Mouse (Mus musculus) small intestine, adult 2 months (tissue): ENCODE results near the gene Cdc27.

Source experiments
- CTCF ChIP-seq: fragments of 200-500 bp; IDR thresholded peaks from 2 replicates; pipeline ENCODE4 v1.5.1; 2012; ENCODE audit warnings: low read depth, mild to moderate bottlenecking, control low read depth, inconsistent platforms, low read length, moderate library complexity, mixed read lengths; ENCODE audit not compliant: insufficient replicate concordance, insufficient read length; ENCODE audit errors: extremely low read depth
- POLR2A ChIP-seq: fragments of 200-500 bp; IDR thresholded peaks from 2 replicates; pipeline ENCODE4 v1.6.1; 2012; ENCODE audit warnings: low read depth, mild to moderate bottlenecking, control low read depth, inconsistent platforms, low read length, moderate library complexity

GRCm38 (mm10) chr11:104508455-104508854 is 42.0 kb downstream of the Cdc27 start:
- no peak for TF ChIP-seq POLR2A
- no peak for TF ChIP-seq CTCF
